Mouse (Mus musculus): ENCODE data around the gene Pgf.

- TF ChIP-seq CTCF (conservative IDR thresholded peaks at IDR 0.05; ENCODE audit: low read length) (no peak), POU5F1 (IDR thresholded peaks at IDR 0.05; ENCODE audit: borderline replicate concordance, low read length) (no peak)
These were observed 37.4 kb downstream of the Pgf start for GRCm38 (mm10) chr12:85140036-85140701.

Measured in E14TG2a.4 (cell line).